Mouse (Mus musculus) CH12.LX (cell line): ENCODE data around the gene Cd180. TPM values are rescaled to one million over a fixed set of nuclear protein-coding genes. Genes with fewer than 3 reads are reported as not detected.

Source experiments
- DNase-seq: peaks from one replicate; pipeline ENCODE4 v3.0.0-alpha.2; 2013; ENCODE audit errors: extremely low read depth
- H3K27ac ChIP-seq: 2 replicates; pipeline ENCODE4 v1.5.1; 2012; ENCODE audit warnings: low read depth, mild to moderate bottlenecking, control low read depth, moderate library complexity; ENCODE audit not compliant: insufficient read depth
- H3K27me3 ChIP-seq: replicated peaks from 2 replicates; pipeline ENCODE3; 2012; ENCODE audit warnings: inconsistent platforms
- H3K36me3 ChIP-seq, 2 experiments: replicated peaks in 1 of 2; 2 replicates each; pipeline versions ENCODE3 to v1.6.1; 2012; ENCODE audit warnings: inconsistent platforms in 1 of 2, low read length in 1 of 2, mild to moderate bottlenecking in 1 of 2, mixed read lengths in 1 of 2, moderate library complexity in 1 of 2; ENCODE audit not compliant: control insufficient read depth in 1 of 2, insufficient read depth in 1 of 2
- H3K4me1 ChIP-seq, 2 experiments: 2 replicates each; pipeline ENCODE4 v1.6.1; 2012; ENCODE audit warnings: inconsistent platforms in 1 of 2, moderate library complexity in 1 of 2; ENCODE audit not compliant: insufficient read depth in 2 of 2, control insufficient read depth in 1 of 2
- H3K4me2 ChIP-seq: 2 replicates; pipeline ENCODE4 v1.6.1; 2012; ENCODE audit warnings: low read depth, mild to moderate bottlenecking, control low read depth; ENCODE audit not compliant: poor library complexity, insufficient read depth, severe bottlenecking
- H3K4me3 ChIP-seq, 3 experiments: fragments of 150-350 bp in 1 of 3; sonication (generic) in 1 of 3; replicated peaks in 1 of 3; 2 replicates each; pipeline versions ENCODE3 to v1.5.1; 2011 to 2012; ENCODE audit warnings: low read depth in 2 of 3, low read length in 2 of 3, mild to moderate bottlenecking in 2 of 3, moderate library complexity in 2 of 3, control low read depth in 1 of 3, improper control_type of control experiment in 1 of 3, inconsistent platforms in 1 of 3, mixed read lengths in 1 of 3; ENCODE audit not compliant: poor library complexity in 1 of 3
- H3K79me2 ChIP-seq: replicated peaks from 2 replicates; pipeline ENCODE4 v1.6.1; 2012; ENCODE audit warnings: mild to moderate bottlenecking, moderate library complexity; ENCODE audit not compliant: control insufficient read depth, poor library complexity, insufficient read depth, severe bottlenecking; ENCODE audit errors: extremely low read depth
- H3K9ac ChIP-seq: 2 replicates; pipeline ENCODE4 v1.6.1; 2012; ENCODE audit warnings: low read depth, mild to moderate bottlenecking, control low read depth, moderate library complexity; ENCODE audit not compliant: insufficient read depth
- H3K9me3 ChIP-seq: replicated peaks from 2 replicates; pipeline ENCODE3; 2012; ENCODE audit warnings: low read length, inconsistent platforms, mixed read lengths
- BHLHE40 ChIP-seq: IDR thresholded peaks from 2 replicates; pipeline ENCODE4 v1.6.1; 2011; ENCODE audit warnings: mild to moderate bottlenecking, low read depth, low read length, improper control_type of control experiment
- CHD1 ChIP-seq: IDR thresholded peaks from 2 replicates; pipeline ENCODE4 v1.6.1; 2012; ENCODE audit warnings: low read depth, low read length, improper control_type of control experiment, inconsistent platforms
- CHD2 ChIP-seq: IDR thresholded peaks from 2 replicates; pipeline ENCODE4 v1.6.1; 2011; ENCODE audit warnings: low read length, improper control_type of control experiment
- CTCF ChIP-seq, 2 experiments: IDR thresholded peaks in 1 of 2; conservative IDR thresholded peaks in 1 of 2; 2 replicates each; pipeline ENCODE4 v1.5.1; 2011 to 2012; ENCODE audit warnings: low read depth in 2 of 2, low read length in 2 of 2, improper control_type of control experiment in 1 of 2, inconsistent platforms in 1 of 2, mild to moderate bottlenecking in 1 of 2, moderate library complexity in 1 of 2
- E2F4 ChIP-seq: IDR thresholded peaks from 2 replicates; pipeline ENCODE4 v1.6.1; 2011; ENCODE audit warnings: low read depth, low read length, improper control_type of control experiment; ENCODE audit not compliant: insufficient replicate concordance
- ELF1 ChIP-seq: IDR thresholded peaks from 2 replicates; pipeline ENCODE4 v1.6.1; 2014; ENCODE audit warnings: low read depth, mild to moderate bottlenecking, inconsistent platforms, low read length, improper control_type of control experiment
- EP300 ChIP-seq: IDR thresholded peaks from 2 replicates; pipeline ENCODE4 v1.6.1; 2011; ENCODE audit warnings: low read length, improper control_type of control experiment
- ETS1 ChIP-seq: conservative IDR thresholded peaks from 2 replicates; pipeline ENCODE4 v1.6.1; 2012; ENCODE audit warnings: low read depth, mild to moderate bottlenecking, inconsistent platforms, low read length, improper control_type of control experiment, moderate library complexity
- GABPA ChIP-seq: IDR thresholded peaks from 2 replicates; pipeline ENCODE4 v1.6.1; 2012; ENCODE audit warnings: low read depth, low read length, improper control_type of control experiment, inconsistent platforms; ENCODE audit not compliant: insufficient replicate concordance
- HCFC1 ChIP-seq: IDR thresholded peaks from 2 replicates; pipeline ENCODE4 v1.6.1; 2012; ENCODE audit warnings: low read depth, mild to moderate bottlenecking, inconsistent platforms, low read length, improper control_type of control experiment
- JUN ChIP-seq: IDR thresholded peaks from 2 replicates; pipeline ENCODE4 v1.6.1; 2011; ENCODE audit warnings: low read depth, mild to moderate bottlenecking, low read length, improper control_type of control experiment, moderate library complexity; ENCODE audit not compliant: insufficient read depth
- JUND ChIP-seq: conservative IDR thresholded peaks from 2 replicates; pipeline ENCODE4 v1.6.1; 2011; ENCODE audit warnings: low read depth, low read length, improper control_type of control experiment
- KAT2A ChIP-seq: IDR thresholded peaks from 2 replicates; pipeline ENCODE4 v1.6.1; 2012; ENCODE audit warnings: low read length, improper control_type of control experiment, inconsistent platforms; ENCODE audit not compliant: insufficient replicate concordance
- MAFK ChIP-seq: IDR thresholded peaks from 2 replicates; pipeline ENCODE4 v1.6.1; 2011; ENCODE audit warnings: low read length, improper control_type of control experiment; ENCODE audit not compliant: insufficient replicate concordance
- MAX ChIP-seq: IDR thresholded peaks from 2 replicates; pipeline ENCODE4 v1.6.1; 2011; ENCODE audit warnings: low read length, improper control_type of control experiment
- MEF2A ChIP-seq: IDR thresholded peaks from 2 replicates; pipeline ENCODE4 v1.6.1; 2014; ENCODE audit warnings: low read depth, mild to moderate bottlenecking, inconsistent platforms, low read length, improper control_type of control experiment, borderline replicate concordance
- MXI1 ChIP-seq: IDR thresholded peaks from 2 replicates; pipeline ENCODE4 v1.6.1; 2011; ENCODE audit warnings: mild to moderate bottlenecking, low read depth, low read length, improper control_type of control experiment
- NELFE ChIP-seq: IDR thresholded peaks from 2 replicates; pipeline ENCODE4 v1.6.1; 2011; ENCODE audit warnings: low read depth, low read length, improper control_type of control experiment
- NRF1 ChIP-seq: IDR thresholded peaks from 2 replicates; pipeline ENCODE4 v1.6.1; 2014; ENCODE audit warnings: low read depth, mild to moderate bottlenecking, inconsistent platforms, low read length, improper control_type of control experiment, moderate library complexity
- PAX5 ChIP-seq: IDR thresholded peaks from 2 replicates; pipeline ENCODE4 v1.6.1; 2012; ENCODE audit warnings: low read length, inconsistent platforms, mixed read lengths
- RAD21 ChIP-seq: IDR thresholded peaks from 2 replicates; pipeline ENCODE4 v1.6.1; 2011; ENCODE audit warnings: low read depth, mild to moderate bottlenecking, low read length, improper control_type of control experiment, moderate library complexity
- RCOR1 ChIP-seq: conservative IDR thresholded peaks from 2 replicates; pipeline ENCODE4 v1.6.1; 2012; ENCODE audit warnings: low read depth, mild to moderate bottlenecking, inconsistent platforms, low read length, improper control_type of control experiment
- SIN3A ChIP-seq: IDR thresholded peaks from 2 replicates; pipeline ENCODE4 v1.6.1; 2012; ENCODE audit warnings: low read length, improper control_type of control experiment, inconsistent platforms
- SMC3 ChIP-seq: IDR thresholded peaks from 2 replicates; pipeline ENCODE4 v1.6.1; 2011; ENCODE audit warnings: low read depth, low read length, improper control_type of control experiment
- TBP ChIP-seq: conservative IDR thresholded peaks from 2 replicates; pipeline ENCODE4 v1.6.1; 2011; ENCODE audit warnings: low read depth, low read length, improper control_type of control experiment
- USF1 ChIP-seq: IDR thresholded peaks from 2 replicates; pipeline ENCODE4 v1.6.1; 2014; ENCODE audit warnings: low read depth, mild to moderate bottlenecking, inconsistent platforms, low read length, improper control_type of control experiment
- USF2 ChIP-seq: conservative IDR thresholded peaks from 2 replicates; pipeline ENCODE4 v1.6.1; 2011; ENCODE audit warnings: low read depth, low read length, improper control_type of control experiment
- ZC3H11A ChIP-seq: IDR thresholded peaks from 2 replicates; pipeline ENCODE4 v1.6.1; 2012; ENCODE audit warnings: low read depth, mild to moderate bottlenecking, inconsistent platforms, low read length, improper control_type of control experiment
- ZMIZ1 ChIP-seq: IDR thresholded peaks from 2 replicates; pipeline ENCODE4 v1.6.1; 2012; ENCODE audit warnings: low read depth, mild to moderate bottlenecking, inconsistent platforms, low read length, improper control_type of control experiment
- ZNF384 ChIP-seq: IDR thresholded peaks from 2 replicates; pipeline ENCODE4 v1.6.1; 2012; ENCODE audit warnings: low read depth, low read length, improper control_type of control experiment, inconsistent platforms
- dilution Hi-C: fragments of 300-500 bp; cut with MboI; formaldehyde crosslinking; loops from 2 replicates; pipeline ENCODE4 v1.14.3; 2020; ENCODE audit warnings: low sequenced_read_pairs; ENCODE audit not compliant: extremely low pct_unique_long_range_greater_than_20kb, extremely low pct_ligation_motif_present
- in situ Hi-C: fragments of 300-500 bp; cut with MboI; formaldehyde crosslinking; loops from 3 replicates; pipeline ENCODE4 v1.14.3; 2019; ENCODE audit warnings: low sequenced_read_pairs, low pct_ligation_motif_present, low pct_unique_long_range_greater_than_20kb, mixed read lengths
- polyA plus RNA-seq: library from polyadenylated mRNA; unstranded; fragments of >175 nt; gene quantifications from 2 replicates; pipeline ENCODE4 v1.2.1, GENCODE M21; 2012; ENCODE audit warnings: low read depth; ENCODE audit not compliant: insufficient read length
- total RNA-seq, 2 experiments: library from RNA; depleted of rRNA; stranded (reverse); fragments of 300-350 nt in 1 of 2; fragments of >200 nt in 1 of 2; gene quantifications; 2 replicates each; pipeline ENCODE4 v1.2.3; 2012 to 2014

Cd180 gene
- total and polyA plus RNA-seq, 3 experiments: 34.2 to 232 (median 40.4) TPM

GRCm38 (mm10) chr13:102644789-102645551, 48.4 kb upstream of the Cd180 start:
- Histone ChIP-seq H3K36me3 (no peaks in the 10 kb centered on the region), H3K4me1 (peaks cover 0 to 17% of the 10 kb centered on the region in 2 experiments; a peak in 2 of 4 replicates), H3K27me3 (no peaks in the 10 kb centered on the region), H3K9ac (no peak overlapping the region), H3K4me2 (peak overlapping the region; percentile 72), H3K27ac (no peak overlapping the region), H3K9me3 (no peaks in the 10 kb centered on the region), H3K4me3 (no peak overlapping the region), H3K79me2 (no peaks in the 10 kb centered on the region)
- in situ Hi-C loops (loop anchor here (25.0 kb wide), 1 partner anchor 908 kb away; no protein-coding TSS in a partner anchor), dilution Hi-C loops (no loop called here)
- peak; percentile 81 for DNase-seq
- TF ChIP-seq ZMIZ1: no peak
- no peak for TF ChIP-seq SIN3A
- no peak for TF ChIP-seq KAT2A
- no peak for TF ChIP-seq CHD2
- peak; percentile 82 for TF ChIP-seq SMC3
- TF ChIP-seq HCFC1: no peak
- no peak for TF ChIP-seq JUND
- no peak for TF ChIP-seq MXI1
- TF ChIP-seq JUN: no peak
- TF ChIP-seq ZC3H11A: no peak; the same call in 1 of the 2 replicates
- TF ChIP-seq RAD21: peak; percentile 91
- no peak for TF ChIP-seq NELFE
- TF ChIP-seq TBP: no peak
- TF ChIP-seq E2F4: no peak
- TF ChIP-seq EP300: no peak
- no peak for TF ChIP-seq BHLHE40
- TF ChIP-seq ELF1: peak; percentile 20; the same call in 1 of the 2 replicates
- peak; percentile 40 to 82; a peak in 3 of 4 replicates for TF ChIP-seq CTCF (conservative IDR thresholded peaks at IDR 0.05 in 1 of 2, IDR thresholded peaks at IDR 0.05 in 1 of 2; ENCODE audit: low read depth in 2 of 2, low read length in 2 of 2)
- TF ChIP-seq MEF2A: no peak
- TF ChIP-seq MAX: no peak
- TF ChIP-seq RCOR1: no peak
- TF ChIP-seq MAFK: no peak
- no peak for TF ChIP-seq ETS1
- no peak for TF ChIP-seq GABPA
- no peak for TF ChIP-seq USF1
- TF ChIP-seq USF2: no peak
- no peak for TF ChIP-seq ZNF384
- TF ChIP-seq NRF1: no peak
- no peak for TF ChIP-seq PAX5
- TF ChIP-seq CHD1: no peak
